Mouse (Mus musculus) brain, embryonic 14.5 days (tissue): ENCODE results near the gene Ttc6.

Experiments used
- CTCF ChIP-seq: fragments of 200-500 bp; IDR thresholded peaks from 2 replicates; pipeline ENCODE4 v1.5.1; 2012; ENCODE audit warnings: inconsistent platforms, mild to moderate bottlenecking, moderate library complexity, borderline replicate concordance; ENCODE audit not compliant: insufficient read depth, insufficient read length; ENCODE audit errors: extremely low read depth
- POLR2A ChIP-seq: fragments of 200-500 bp; IDR thresholded peaks from 2 replicates; pipeline ENCODE4 v1.6.1; 2012; ENCODE audit warnings: mild to moderate bottlenecking, inconsistent platforms, borderline replicate concordance; ENCODE audit not compliant: poor library complexity, insufficient read depth, insufficient read length, severe bottlenecking; ENCODE audit errors: extremely low read depth

GRCm38 (mm10) chr12:57776290-57776997, 212.5 kb downstream of the Ttc6 start:
- TF ChIP-seq CTCF (no peak), POLR2A (no peak)
